Mouse (Mus musculus) lung, embryonic 14.5 days (tissue): ENCODE data around the gene Zdhhc1. TPM values are rescaled to one million over a fixed set of nuclear protein-coding genes. Genes with fewer than 3 reads are reported as not detected.
A peak's percentile ranks its signal among the peaks of the same experiment; 100 is the strongest.

ENCODE experiments used
- ATAC-seq: fragments of 200-750 bp; cut with Nextera tagmentation; 2 replicates; pipeline ENCODE4 v1.8.0; 2017; ENCODE audit warnings: mild to moderate bottlenecking, moderate TSS enrichment, moderate library complexity; ENCODE audit not compliant: insufficient read depth
- DNase-seq: peaks from one replicate; pipeline ENCODE4 v3.0.0-alpha.2; 2015
- H3K27ac ChIP-seq: fragments of 300-500 bp; sonication (generic); 2 replicates; pipeline ENCODE4 v1.5.1; 2014; ENCODE audit warnings: low read depth, mild to moderate bottlenecking, moderate library complexity
- H3K27me3 ChIP-seq: fragments of 300-500 bp; sonication (generic); 2 replicates; pipeline ENCODE4 v1.6.1; 2014; ENCODE audit warnings: low read length, control low read depth; ENCODE audit not compliant: insufficient read depth
- H3K36me3 ChIP-seq: fragments of 300-500 bp; sonication (generic); 2 replicates; pipeline ENCODE4 v1.6.1; 2014; ENCODE audit warnings: control low read depth; ENCODE audit not compliant: insufficient read depth
- H3K4me1 ChIP-seq: fragments of 300-500 bp; sonication (generic); 2 replicates; pipeline ENCODE4 v1.6.1; 2014; ENCODE audit warnings: antibody characterized with exemption, control low read depth; ENCODE audit not compliant: insufficient read depth
- H3K4me2 ChIP-seq: fragments of 300-500 bp; sonication (generic); 2 replicates; pipeline ENCODE4 v1.6.1; 2014; ENCODE audit warnings: mild to moderate bottlenecking
- H3K4me3 ChIP-seq: fragments of 300-500 bp; sonication (generic); 2 replicates; pipeline ENCODE4 v1.5.1; 2014; ENCODE audit warnings: low read depth, low read length
- H3K9ac ChIP-seq: fragments of 300-500 bp; sonication (generic); 2 replicates; pipeline ENCODE4 v1.6.1; 2014
- H3K9me3 ChIP-seq: fragments of 300-500 bp; sonication (generic); 2 replicates; pipeline ENCODE4 v1.6.1; 2016; ENCODE audit warnings: low read depth, low read length, control low read depth
- CTCF ChIP-seq: IDR thresholded peaks from 2 replicates; pipeline ENCODE4 v1.5.1; 2016; ENCODE audit warnings: antibody characterized with exemption, low read depth
- WGBS: fragments of 180-500 bp; shearing (Covaris S2); extraction: QIAGEN DNeasy Blood & Tissue Kit; methylation state at CpG from one replicate; pipeline ENCODE4 v1.1.7; 2014; 5-methylcytosine and 5-hydroxymethylcytosine counted together
- polyA plus RNA-seq: library from polyadenylated mRNA; unstranded; fragments of >200 nt; fragmentation: Nextera tagmentation; extraction: Ambion mirVana; gene quantifications from 2 replicates; pipeline ENCODE4 v1.2.1, GENCODE M21; 2014

The Zdhhc1 gene
- polyA plus RNA-seq, 1 experiment from 2014 or later, result 41.9 TPM

DNA sequence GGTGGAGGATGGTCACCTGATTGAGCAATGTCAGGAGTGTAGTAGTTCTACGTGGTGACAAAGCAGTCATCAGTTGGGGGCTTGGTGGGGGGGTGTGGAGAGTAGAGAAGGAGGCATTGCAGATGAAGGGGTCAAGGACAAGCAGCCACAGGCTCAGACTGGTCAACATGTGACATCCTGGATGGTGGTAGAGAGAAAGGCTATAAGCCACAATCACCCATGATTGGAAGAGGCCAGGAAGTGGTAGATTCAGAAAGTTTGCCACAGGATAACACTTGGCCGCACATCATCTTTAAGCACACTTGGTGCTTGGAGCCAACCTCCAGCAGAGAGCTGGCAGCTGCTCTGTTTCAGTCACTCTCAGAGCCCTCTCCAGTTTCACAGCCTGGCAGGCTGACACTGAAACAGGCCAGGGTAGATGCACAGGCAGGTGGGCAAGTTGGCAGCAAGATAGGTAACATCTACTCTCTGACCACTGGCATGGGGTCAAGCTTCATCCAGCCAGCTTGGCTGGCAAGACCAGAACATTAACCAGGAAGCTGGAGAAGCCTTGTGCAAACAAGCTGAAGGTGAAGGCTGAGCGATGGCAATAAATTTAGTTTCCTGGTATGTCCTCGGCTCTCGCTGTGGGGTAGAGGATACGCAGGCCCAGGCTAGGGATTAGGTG, 40.4 kb upstream of the Zdhhc1 start:
- Histone ChIP-seq H3K27me3 (no peaks in the 10 kb centered on the region), H3K9me3 (no peaks in the 10 kb centered on the region), H3K36me3 (peaks cover 39% of the 10 kb centered on the region), H3K4me3 (no peak overlapping the region), H3K4me1 (peaks cover 11% of the 10 kb centered on the region), H3K27ac (no peak overlapping the region), H3K9ac (no peak overlapping the region), H3K4me2 (no peak overlapping the region)
- no peak for TF ChIP-seq CTCF
- WGBS, result 80% methylated on average over 6 of the region's 6 CpGs
- no peak for DNase-seq
- ATAC-seq, result no peak

GRCm38 (mm10) chr8:105536546-105536945, 39.8 kb upstream of the Zdhhc1 start:
- ATAC-seq, result no peak
- no peak for DNase-seq
- WGBS, result 85% methylated on average over 3 of the region's 3 CpGs

DNA sequence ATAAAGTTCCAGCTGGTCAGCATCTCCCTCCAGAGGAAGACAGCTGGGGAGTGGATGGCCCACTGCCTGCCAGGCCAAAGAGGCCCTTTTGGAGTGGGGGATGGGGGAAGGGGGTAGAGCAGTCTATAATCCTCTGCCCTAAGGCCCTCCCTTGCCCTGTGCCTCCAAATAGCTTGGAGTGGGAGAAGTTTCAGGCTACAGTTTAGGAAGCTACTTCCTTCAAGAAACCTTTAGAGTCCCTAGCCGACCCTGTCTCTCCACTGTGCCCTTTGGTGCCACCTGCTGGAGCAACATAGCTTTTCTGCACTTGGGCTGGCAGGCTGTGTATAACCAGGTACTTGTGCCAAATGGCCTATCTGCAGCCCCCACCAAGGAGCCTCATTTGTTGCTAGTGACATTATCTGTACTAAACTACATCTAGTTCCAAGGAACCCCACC, 37.2 kb upstream of the Zdhhc1 start:
- H3K36me3 ChIP-seq, result peaks cover 47% of the 10 kb centered on the region
- H3K9ac ChIP-seq, result peak overlapping the region; percentile 6; the same call in 1 of the 2 replicates
- TF ChIP-seq CTCF, result peak; percentile 89

More at GRCm38 (mm10) chr8:105536546-105536945, 39.8 kb upstream of the Zdhhc1 start:
- H3K9ac ChIP-seq, result no peak overlapping the region
- no peak for TF ChIP-seq CTCF
- peaks cover 39% of the 10 kb centered on the region for H3K36me3 ChIP-seq
- H3K4me2 ChIP-seq, result no peak overlapping the region
- no peak overlapping the region for H3K27ac ChIP-seq
- H3K4me3 ChIP-seq, result no peak overlapping the region
- no peaks in the 10 kb centered on the region for H3K27me3 ChIP-seq
- H3K9me3 ChIP-seq, result no peaks in the 10 kb centered on the region
- peaks cover 11% of the 10 kb centered on the region for H3K4me1 ChIP-seq

DNA sequence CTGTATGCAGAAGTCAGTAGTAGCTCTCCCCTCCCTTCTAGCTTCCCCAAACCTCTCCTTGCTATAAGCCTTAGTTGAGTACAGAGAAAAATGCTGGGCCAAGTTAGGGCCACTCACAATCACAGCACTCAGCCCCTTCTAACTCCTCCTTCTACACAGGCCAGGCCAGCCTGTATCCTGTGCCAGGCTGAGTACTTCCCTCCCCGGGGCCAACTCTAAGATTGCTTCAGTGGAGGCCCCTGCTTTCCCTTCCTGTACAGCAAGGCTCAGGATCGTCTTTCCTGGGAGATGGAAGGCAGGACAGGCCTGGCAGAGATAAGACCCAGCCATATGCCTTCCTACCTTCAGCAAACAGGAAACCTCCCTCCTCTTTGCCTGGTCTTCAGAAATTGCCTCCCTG, 36.7 kb upstream of the Zdhhc1 start:
- H3K4me3 ChIP-seq, result no peak overlapping the region
- H3K27me3 ChIP-seq, result no peaks in the 10 kb centered on the region
- H3K27ac ChIP-seq, result peak overlapping the region; percentile 92
- H3K4me1 ChIP-seq, result peaks cover 11% of the 10 kb centered on the region
- H3K9ac ChIP-seq, result peak overlapping the region; percentile 6; the same call in 1 of the 2 replicates
- H3K36me3 ChIP-seq, result peaks cover 47% of the 10 kb centered on the region
- no peaks in the 10 kb centered on the region for H3K9me3 ChIP-seq
- ATAC-seq (peak; percentile 88), DNase-seq (peak; percentile 70)
- no peak for TF ChIP-seq CTCF
- WGBS, result 11% methylated on average over 2 of the region's 2 CpGs
- peak overlapping the region; percentile 19; the same call in 1 of the 2 replicates for H3K4me2 ChIP-seq

More for the DNA sequence above, 37.2 kb upstream of the Zdhhc1 start:
- ATAC-seq, result peak; percentile 92
- Histone ChIP-seq H3K4me2 (peak overlapping the region; percentile 19; the same call in 1 of the 2 replicates), H3K4me3 (no peak overlapping the region), H3K4me1 (peaks cover 11% of the 10 kb centered on the region), H3K27ac (peak overlapping the region; percentile 92), H3K27me3 (no peaks in the 10 kb centered on the region), H3K9me3 (no peaks in the 10 kb centered on the region)
- 0% methylated on average over 1 of the region's 1 CpGs for WGBS
- DNase-seq, result peak; percentile 91

DNA sequence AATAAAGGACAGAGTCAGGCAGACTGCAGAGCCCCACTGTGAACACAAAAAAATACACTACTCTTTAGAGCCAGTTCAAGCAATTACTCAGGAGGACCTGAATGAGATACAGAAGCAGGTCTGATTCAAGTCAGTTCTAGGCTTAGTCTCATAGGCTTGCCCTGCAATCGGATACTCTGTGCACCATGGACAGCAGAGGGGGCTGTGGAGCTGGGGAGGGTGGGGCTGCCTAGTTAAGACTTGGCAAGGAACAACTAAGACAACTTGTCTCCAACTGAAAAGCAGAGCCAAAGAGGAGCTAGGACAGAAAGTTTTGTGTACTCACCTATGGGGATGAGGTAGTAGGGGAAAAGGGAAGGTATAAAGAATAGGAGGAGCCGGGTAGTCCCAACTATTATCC, 35.1 kb upstream of the Zdhhc1 start:
- H3K4me2 ChIP-seq, result no peak overlapping the region
- H3K9me3 ChIP-seq, result no peaks in the 10 kb centered on the region
- ATAC-seq (no peak), DNase-seq (peak; percentile 53)
- H3K36me3 ChIP-seq, result peaks cover 34% of the 10 kb centered on the region
- H3K27me3 ChIP-seq, result no peaks in the 10 kb centered on the region
- H3K9ac ChIP-seq, result no peak overlapping the region
- WGBS, result 67% methylated on average over 2 of the region's 2 CpGs
- TF ChIP-seq CTCF, result peak; percentile 64
- H3K4me3 ChIP-seq, result no peak overlapping the region
- peaks cover 11% of the 10 kb centered on the region for H3K4me1 ChIP-seq
- H3K27ac ChIP-seq, result no peak overlapping the region

- Histone ChIP-seq H3K27me3 (no peaks in the 10 kb centered on the region), H3K4me2 (no peak overlapping the region), H3K4me1 (peaks cover 11% of the 10 kb centered on the region), H3K4me3 (no peak overlapping the region), H3K9me3 (no peaks in the 10 kb centered on the region), H3K9ac (no peak overlapping the region), H3K27ac (no peak overlapping the region), H3K36me3 (peaks cover 37% of the 10 kb centered on the region; the same call in 1 of the 2 replicates)
- WGBS, result 76% methylated on average over 3 of the region's 3 CpGs
- no peak for ATAC-seq
- no peak for TF ChIP-seq CTCF
- DNase-seq, result no peak
These were observed 32.6 kb upstream of the Zdhhc1 start for GRCm38 (mm10) chr8:105529271-105529670.

GRCm38 (mm10) chr8:105528206-105528605, 31.5 kb upstream of the Zdhhc1 start:
- DNase-seq (no peak), ATAC-seq (no peak)
- H3K36me3 ChIP-seq, result peaks cover 43% of the 10 kb centered on the region; the same call in 1 of the 2 replicates
- H3K27me3 ChIP-seq, result no peaks in the 10 kb centered on the region
- no peak overlapping the region for H3K27ac ChIP-seq
- H3K4me3 ChIP-seq, result no peak overlapping the region
- no peaks in the 10 kb centered on the region for H3K9me3 ChIP-seq
- peaks cover 4% of the 10 kb centered on the region for H3K4me1 ChIP-seq
- H3K9ac ChIP-seq, result no peak overlapping the region
- WGBS, result 95% methylated on average over 1 of the region's 1 CpGs
- H3K4me2 ChIP-seq, result no peak overlapping the region
- no peak for TF ChIP-seq CTCF
